Mouse (Mus musculus) mature B cell (primary cell): ENCODE data around the gene A730061H03Rik.

Source experiments
- in situ Hi-C: fragments of 300-500 bp; cut with MboI; formaldehyde crosslinking; loops from 2 replicates; pipeline ENCODE4 v1.14.3; 2019

A730061H03Rik gene

GRCm38 (mm10) chr14:55581981-55582681 lies 21.9 kb upstream of the A730061H03Rik start:
- in situ Hi-C loops: no loop called here

GRCm38 (mm10) chr14:55580731-55581130 lies 20.5 kb upstream of the A730061H03Rik start:
- in situ Hi-C loops: no loop called here

GRCm38 (mm10) chr14:55579511-55580496 lies 19.6 kb upstream of the A730061H03Rik start:
- in situ Hi-C loops: no loop called here

GRCm38 (mm10) chr14:55578668-55579269 lies 18.6 kb upstream of the A730061H03Rik start:
- in situ Hi-C loops: no loop called here

DNA sequence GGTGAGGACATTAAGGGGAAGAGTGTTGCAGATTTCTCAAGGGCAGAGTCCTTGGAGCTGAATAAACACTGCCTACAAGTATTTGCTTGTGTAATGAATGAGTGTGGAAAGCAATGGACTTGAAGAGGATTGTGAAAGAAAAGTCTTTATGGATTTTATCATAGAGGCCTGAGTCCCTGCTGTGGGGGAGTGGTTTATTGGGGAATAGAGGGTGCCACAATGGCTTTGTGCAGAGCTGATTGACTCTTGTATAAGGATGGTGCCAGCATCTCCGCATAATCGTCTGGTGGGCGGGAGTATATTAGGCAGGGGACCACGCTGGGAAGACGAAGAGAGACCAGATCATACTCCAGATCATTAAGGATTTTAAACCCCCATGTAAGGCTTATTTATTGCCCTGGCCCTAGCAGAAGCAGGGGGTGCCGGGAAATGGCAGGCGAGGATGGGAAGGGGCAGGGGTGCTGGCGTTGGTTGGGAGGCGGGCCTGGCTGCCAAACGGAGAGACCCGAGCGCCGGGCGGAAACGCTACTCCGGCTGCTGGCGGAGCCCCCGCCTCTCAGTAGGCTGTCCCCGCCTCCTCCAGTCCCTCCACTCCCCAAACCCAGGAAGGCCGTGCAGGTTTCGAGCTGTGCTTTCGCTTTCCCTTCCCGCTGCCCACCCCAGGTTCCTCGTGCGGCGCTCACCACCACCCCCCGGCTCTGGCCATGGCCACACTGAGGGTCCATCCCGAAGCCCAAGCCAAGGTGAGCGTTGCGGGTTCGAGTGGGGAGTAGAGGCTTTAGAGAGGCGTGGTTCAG lies 17.9 kb upstream of the A730061H03Rik start, which contains the start of gene Psme1:
Gene Psme1 (plus strand): TSS at position 253 of the 797 bp plus-strand sequence.
- in situ Hi-C loops: no loop called here

- in situ Hi-C loops: no loop called here
These were observed 16.2 kb upstream of the A730061H03Rik start for GRCm38 (mm10) chr14:55576376-55576775.

DNA sequence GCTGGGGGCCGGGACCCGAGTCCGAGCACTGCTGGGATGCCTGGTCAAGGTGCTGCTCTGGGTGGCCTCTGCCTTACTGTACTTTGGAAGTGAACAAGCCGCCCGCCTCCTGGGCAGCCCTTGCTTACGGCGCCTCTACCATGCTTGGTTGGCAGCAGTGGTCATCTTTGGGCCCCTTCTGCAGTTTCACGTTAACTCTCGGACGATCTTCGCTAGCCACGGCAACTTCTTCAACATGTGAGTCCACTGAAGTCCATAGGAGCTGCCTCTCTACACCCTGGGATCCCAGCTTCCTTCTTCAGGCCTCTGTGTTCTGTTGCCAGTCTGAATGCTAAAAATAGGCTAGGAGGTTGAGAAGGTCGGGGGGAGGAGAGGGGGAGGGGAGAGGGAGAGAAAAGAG lies 15.5 kb upstream of the A730061H03Rik start:
- in situ Hi-C loops: no loop called here

GRCm38 (mm10) chr14:55575302-55575701 lies 15.1 kb upstream of the A730061H03Rik start, which contains the start of gene Fitm1:
Gene Fitm1 (plus strand): TSS chr14:55575617.
- in situ Hi-C loops: no loop called here

DNA sequence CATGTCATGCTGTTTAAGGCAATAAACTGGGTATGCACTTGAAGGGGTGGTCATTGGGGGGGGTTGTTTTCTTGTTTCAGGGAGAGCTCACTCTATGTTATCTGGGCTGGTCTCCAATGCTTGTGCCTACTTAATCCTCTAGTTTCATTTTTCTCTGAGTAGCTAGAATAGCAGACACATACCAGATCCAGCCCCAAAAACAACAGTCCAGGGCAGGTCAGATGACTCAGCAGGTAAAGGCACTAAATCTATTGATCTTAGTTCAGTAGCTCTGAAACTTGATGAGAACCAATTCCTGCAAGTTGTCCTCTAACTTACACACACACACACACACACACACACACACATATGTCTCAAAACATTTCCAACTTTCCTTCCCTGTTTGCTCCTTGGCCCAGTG lies 11.6 kb upstream of the A730061H03Rik start:
- in situ Hi-C loops: no loop called here

DNA sequence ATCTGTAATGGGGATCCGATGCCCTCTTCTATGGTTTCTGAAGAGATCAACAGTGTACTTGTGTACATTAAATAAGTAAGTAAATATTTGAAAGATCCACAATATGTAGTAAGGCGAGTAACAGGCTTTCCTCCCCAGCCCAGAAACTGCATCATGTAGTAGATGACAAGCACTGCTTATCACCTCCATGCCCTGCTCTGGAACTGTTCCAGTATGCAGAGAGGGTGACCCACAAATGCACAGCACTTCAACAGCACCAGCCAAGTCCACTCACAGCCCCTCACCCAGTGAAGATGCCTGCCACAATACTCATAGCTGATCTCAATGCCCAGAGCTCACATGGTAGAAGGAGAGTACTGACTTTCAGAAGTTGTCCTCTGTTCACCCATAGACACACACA lies 10.4 kb upstream of the A730061H03Rik start:
- in situ Hi-C loops: no loop called here

GRCm38 (mm10) chr14:55567496-55567895 lies 7.3 kb upstream of the A730061H03Rik start:
- in situ Hi-C loops: no loop called here

GRCm38 (mm10) chr14:55565748-55566147 lies 5.5 kb upstream of the A730061H03Rik start:
- in situ Hi-C loops: no loop called here

DNA sequence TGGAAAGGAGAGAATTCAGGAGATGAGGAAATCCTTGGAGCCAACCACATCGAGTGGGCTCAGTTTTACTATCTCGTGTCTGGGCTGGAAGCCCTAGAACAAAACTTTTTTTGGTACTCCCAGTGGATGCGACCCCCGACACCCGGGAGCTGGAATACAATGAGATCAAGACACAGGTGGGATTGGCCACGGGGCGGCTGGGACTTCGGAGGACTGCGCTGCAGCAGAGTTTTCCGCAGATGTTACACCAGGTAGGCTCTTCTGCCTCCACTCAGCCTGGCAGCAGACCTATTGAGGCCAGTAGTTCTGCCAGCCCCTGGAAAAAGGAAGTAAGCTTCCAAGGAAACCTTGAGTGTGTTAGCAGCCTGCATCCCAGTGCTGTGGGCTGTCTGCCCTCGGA lies 3.0 kb upstream of the A730061H03Rik start:
- in situ Hi-C loops: no loop called here

DNA sequence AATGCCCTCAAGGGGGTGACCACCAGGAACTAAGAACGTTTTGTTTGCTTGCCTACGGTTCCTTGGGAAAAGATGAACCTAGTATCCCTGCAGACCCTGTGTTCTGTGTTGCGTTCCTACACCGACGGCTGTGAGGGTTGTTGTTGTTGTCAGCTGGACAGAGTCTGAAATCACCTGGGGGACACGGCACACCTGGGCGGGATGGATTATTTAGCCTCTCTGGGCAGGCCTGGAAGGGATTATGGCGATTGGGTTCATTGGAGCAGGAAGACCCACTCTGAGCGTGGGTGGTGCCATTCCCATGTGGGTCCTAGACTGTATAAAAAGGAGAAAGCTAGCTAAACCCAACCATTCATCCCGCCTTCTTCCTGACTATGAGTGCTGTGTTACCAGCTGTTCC lies 1.7 kb upstream of the A730061H03Rik start:
- in situ Hi-C loops: no loop called here

DNA sequence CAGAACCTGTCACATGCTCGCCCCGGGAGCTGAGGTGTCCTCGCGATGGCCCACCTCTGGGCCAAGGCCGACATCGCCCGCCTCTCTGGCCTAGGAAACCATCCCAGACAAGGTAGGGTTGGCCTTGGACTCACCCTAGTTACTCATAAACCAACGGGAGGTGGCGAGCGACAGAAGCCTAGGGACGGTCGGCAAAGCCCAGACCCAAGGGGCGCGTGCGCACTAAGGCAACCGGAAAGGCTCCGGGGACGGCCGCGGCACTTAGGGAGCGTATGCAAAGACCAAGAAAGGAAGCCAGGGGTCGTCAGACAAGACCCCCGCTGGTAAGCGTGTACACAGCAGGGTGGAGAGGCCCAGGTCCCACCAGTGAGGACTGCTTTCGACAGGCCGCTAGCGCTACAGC lies 406 bp downstream of the A730061H03Rik start, which contains the start of gene Dcaf11:
Gene Dcaf11 (plus strand): TSS at position 208 of the 403 bp plus-strand sequence.
- in situ Hi-C loops: no loop called here

DNA sequence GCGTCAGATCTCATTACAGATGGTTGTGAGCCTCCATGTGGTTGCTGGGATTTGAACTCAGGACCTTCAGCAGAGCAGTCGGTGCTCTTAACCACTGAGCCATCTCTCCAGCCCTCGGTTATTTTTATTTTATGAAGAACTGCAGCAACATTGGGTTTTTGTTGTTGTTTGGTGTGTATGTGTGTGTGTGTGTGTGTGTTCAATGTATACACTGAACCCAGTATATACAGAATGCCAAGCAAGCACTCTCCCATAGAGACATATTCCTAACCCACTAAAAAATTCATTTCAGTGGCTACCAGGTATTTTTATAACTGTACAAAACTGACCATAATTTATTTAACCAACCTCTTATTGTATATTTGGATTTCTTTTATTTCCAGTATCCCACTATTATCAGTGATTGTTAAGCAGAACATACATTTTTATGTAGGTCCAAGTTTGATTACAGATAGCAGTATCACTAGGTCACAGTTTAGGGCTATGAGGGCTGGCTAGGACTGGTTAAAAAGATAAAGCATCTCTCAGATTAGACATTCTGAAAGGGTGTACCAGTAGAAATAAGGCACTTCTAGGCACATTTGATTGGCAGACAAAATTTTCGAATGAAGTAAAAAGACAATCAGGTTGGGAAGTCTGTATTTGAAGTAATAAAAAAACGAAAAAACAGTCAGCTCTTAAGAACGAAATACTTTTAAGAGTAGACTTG lies 1.3 kb downstream of the A730061H03Rik start:
- in situ Hi-C loops: no loop called here

DNA sequence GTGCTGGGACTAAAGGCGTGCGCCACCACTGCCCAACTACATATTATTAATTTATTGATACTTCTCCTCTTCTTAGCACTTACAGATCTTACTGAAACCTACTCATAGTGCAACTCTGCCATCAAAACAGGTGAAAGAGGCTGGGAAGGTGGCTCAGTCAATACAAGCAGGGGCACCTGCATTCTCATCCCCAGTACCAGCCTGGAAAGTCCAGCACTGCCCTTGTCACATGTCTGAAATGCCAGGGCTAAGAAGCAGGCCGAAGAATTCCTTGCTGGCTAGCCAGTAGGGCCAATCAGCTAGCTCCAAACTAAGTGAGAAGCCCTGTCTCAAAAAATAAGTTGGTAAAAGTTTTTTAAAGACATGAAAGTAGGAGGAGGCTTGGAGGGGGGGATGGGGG lies 2.6 kb downstream of the A730061H03Rik start:
- in situ Hi-C loops: no loop called here

- in situ Hi-C loops: no loop called here
These were observed 3.2 kb downstream of the A730061H03Rik start for GRCm38 (mm10) chr14:55557003-55557402.

DNA sequence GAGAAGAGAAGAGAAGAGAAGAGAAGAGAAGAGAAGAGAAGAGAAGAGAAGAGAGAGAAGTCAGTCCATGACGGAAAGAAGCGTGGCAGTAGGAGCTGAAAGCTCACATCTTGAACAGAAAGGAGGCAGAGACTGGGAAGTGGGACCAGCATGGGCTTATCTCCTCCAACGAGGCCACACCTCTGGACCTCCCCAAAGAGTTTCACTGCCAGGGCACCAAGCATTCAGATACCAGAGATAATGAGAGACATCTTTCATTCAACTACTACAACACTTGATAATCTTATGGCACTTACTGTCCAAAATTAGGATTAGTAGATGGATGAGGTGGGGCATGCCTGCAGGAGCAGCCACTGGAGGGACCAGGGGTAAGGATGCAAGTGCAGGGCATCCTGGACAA lies 4.4 kb downstream of the A730061H03Rik start:
- in situ Hi-C loops: no loop called here

- in situ Hi-C loops: no loop called here
These were observed 5.6 kb downstream of the A730061H03Rik start for GRCm38 (mm10) chr14:55554635-55555034.

- in situ Hi-C loops: no loop called here
These were observed 8.4 kb downstream of the A730061H03Rik start for GRCm38 (mm10) chr14:55551794-55552193.
